Mouse (Mus musculus) embryonic fibroblast, embryonic 13.5 days (primary cell): ENCODE results near the gene Afg1l.

Experiments used
- CTCF ChIP-seq: IDR thresholded peaks from 2 replicates; pipeline ENCODE4 v1.5.1; 2011; ENCODE audit warnings: mild to moderate bottlenecking, control low read depth, low read length, moderate library complexity, borderline replicate concordance; ENCODE audit not compliant: insufficient read depth
- POLR2A ChIP-seq: IDR thresholded peaks from 2 replicates; pipeline ENCODE4 v1.6.1; 2011; ENCODE audit warnings: low read depth, mild to moderate bottlenecking, control low read depth, low read length, moderate library complexity

- TF ChIP-seq CTCF (no peak), POLR2A (no peak)
These were observed 24.1 kb downstream of the Afg1l start for GRCm38 (mm10) chr10:42454266-42454665.
